Mouse (Mus musculus): ENCODE data around the gene Hp.

GRCm38 (mm10) chr8:109536703-109537102 is 42.3 kb downstream of the Hp start:
- peak; percentile 73 for TF ChIP-seq CTCF (IDR thresholded peaks at IDR 0.05; ENCODE audit: low read depth)
- no peak for TF ChIP-seq EP300 (IDR thresholded peaks at IDR 0.05; ENCODE audit: low read depth)
